Mouse (Mus musculus): ENCODE results near the gene Fgfr2.

DNA sequence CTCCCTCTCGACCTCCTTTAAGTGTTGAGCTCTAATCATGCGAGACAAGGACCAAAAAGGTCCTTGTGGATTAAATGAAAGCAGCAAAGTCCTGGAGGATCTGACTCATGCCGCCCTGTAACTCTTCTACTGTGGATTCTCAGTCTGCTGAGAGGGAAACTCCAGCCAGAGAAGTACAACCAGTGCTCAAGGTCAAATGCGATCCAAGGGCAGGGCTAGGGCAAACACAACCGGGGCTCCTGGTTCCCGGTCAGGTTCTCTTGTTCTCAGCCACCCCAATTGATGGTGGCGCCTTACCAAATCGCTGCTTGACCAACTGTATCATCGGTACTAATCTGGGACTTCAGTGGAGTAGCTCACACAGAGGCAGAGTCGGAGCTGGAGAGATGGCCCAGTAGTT lies 322.3 kb downstream of the Fgfr2 start:
- TF ChIP-seq CTCF (IDR thresholded peaks at IDR 0.05; ENCODE audit: low read depth) (no peak), EP300 (IDR thresholded peaks at IDR 0.05; ENCODE audit: low read depth) (no peak)

Measured in liver, postnatal 0 days (tissue).